ENCODE assay signal across 10 mouse cellular contexts in genomic region chr17:70832544-70832943, GRCm38 (mm10). TPM values are rescaled to one million over a fixed set of nuclear protein-coding genes. Genes with fewer than 3 reads are reported as not detected.
A peak's percentile ranks its signal among the peaks of the same experiment; 100 is the strongest.
DNase-seq lines count a peak whose midpoint lies in the region; ATAC-seq and TF ChIP-seq lines count a peak whose summit lies in the region.
"Had no signal": no experiment of that assay in that cellular context is flagged by ENCODE, and none has a peak within 500 bp of the region (broad histone marks: within the 10 kb centered on the region; RNA-seq: fewer than 3 reads in every experiment).

No protein-coding gene starts in this region.

- ATAC-seq in liver, embryonic 16.5 days (ENCODE audit: low read depth): peak; percentile 41; the same call in 1 of the 2 replicates
- no peak for ATAC-seq in hindbrain, embryonic 12.5 days (ENCODE audit: low FRiP score)

- H3K9me3 ChIP-seq in liver, embryonic 16.5 days (replicated peaks; ENCODE audit: control insufficient read depth, low read length): no peaks in the 10 kb centered on the region
- no peaks in the 10 kb centered on the region for H3K9me3 ChIP-seq in hindbrain, embryonic 12.5 days (replicated peaks)
- H3K9me3 ChIP-seq: heart, embryonic 15.5 days had no signal

- no peak overlapping the region for H3K9ac ChIP-seq in liver, embryonic 16.5 days (ENCODE audit: low read depth, low read length)
- no peak overlapping the region for H3K9ac ChIP-seq in hindbrain, embryonic 12.5 days
- H3K9ac ChIP-seq: heart, embryonic 15.5 days had no signal

- WGBS in liver, embryonic 16.5 days (ENCODE audit: insufficient replicate concordance): 24% methylated on average over 9 of the region's 9 CpGs
- WGBS in hindbrain, embryonic 12.5 days: 89% methylated on average over 9 of the region's 9 CpGs

- no peak overlapping the region for H3K4me2 ChIP-seq in liver, embryonic 16.5 days (ENCODE audit: low read depth, low read length)
- no peak overlapping the region for H3K4me2 ChIP-seq in hindbrain, embryonic 12.5 days (replicated peaks)
- H3K4me2 ChIP-seq: heart, embryonic 15.5 days had no signal

- TF ChIP-seq CTCF in testis, adult 2 months (IDR thresholded peaks at IDR 0.05; ENCODE audit: control insufficient read depth, insufficient read depth, insufficient replicate concordance, low read depth, low read length): no peak

- DNase-seq in heart, adult 11 months: peak; percentile 98
- DNase-seq in heart, postnatal 25 days (ENCODE audit: low spot score): no peak
- DNase-seq in testis, postnatal 14 days (ENCODE audit: low spot score): no peak
- DNase-seq in telencephalon, adult 2 months (ENCODE audit: low read depth, low spot score): peak; percentile 60
- no peak for DNase-seq in thymus, postnatal 10 days (ENCODE audit: low spot score in 2 of 2)
- DNase-seq: thymus, postnatal 36 days had no signal

- TF ChIP-seq POLR2A in testis, adult 2 months (IDR thresholded peaks at IDR 0.05; ENCODE audit: control insufficient read depth, low read depth, low read length): no peak

- intact Hi-C loops in heart, postnatal 25 days (cut with DNase I): no loop called here

- no peaks in the 10 kb centered on the region for H3K36me3 ChIP-seq in testis, adult 2 months (ENCODE audit: control insufficient read depth, insufficient read depth, low read length)
- no peaks in the 10 kb centered on the region for H3K36me3 ChIP-seq in liver, embryonic 16.5 days (ENCODE audit: control insufficient read depth, insufficient read depth)
- no peaks in the 10 kb centered on the region for H3K36me3 ChIP-seq in hindbrain, embryonic 12.5 days
- H3K36me3 ChIP-seq: heart, embryonic 15.5 days had no signal

- no peak overlapping the region for H3K4me3 ChIP-seq in testis, adult 2 months (ENCODE audit: control insufficient read depth, low read depth, low read length)
- no peak overlapping the region for H3K4me3 ChIP-seq in liver, embryonic 16.5 days (ENCODE audit: low read depth, low read length)
- no peak overlapping the region for H3K4me3 ChIP-seq in hindbrain, embryonic 12.5 days
- H3K4me3 ChIP-seq: heart, embryonic 15.5 days had no signal

- H3K27me3 ChIP-seq in testis, adult 2 months (ENCODE audit: control insufficient read depth, insufficient read depth, low read length): no peaks in the 10 kb centered on the region
- peaks cover 10% of the 10 kb centered on the region for H3K27me3 ChIP-seq in liver, embryonic 16.5 days (ENCODE audit: control insufficient read depth, insufficient read depth, low read depth, low read length)
- H3K27me3 ChIP-seq in hindbrain, embryonic 12.5 days: no peaks in the 10 kb centered on the region; the same call in 1 of the 2 replicates

- 0 out of 2 replicates have a peak overlapping the region, but pooled peaks have one; percentile 43 for H3K27ac ChIP-seq in testis, adult 2 months (ENCODE audit: control insufficient read depth, insufficient read depth, low read depth, low read length)
- H3K27ac ChIP-seq in liver, embryonic 16.5 days (ENCODE audit: low read length): no peak overlapping the region
- H3K27ac ChIP-seq in hindbrain, embryonic 12.5 days: no peak overlapping the region; the same call in 1 of the 2 replicates
- H3K27ac ChIP-seq: heart, embryonic 15.5 days had no signal

- H3K4me1 ChIP-seq in testis, adult 2 months (ENCODE audit: control insufficient read depth, insufficient read depth, low read length): peaks cover 17% of the 10 kb centered on the region
- no peaks in the 10 kb centered on the region for H3K4me1 ChIP-seq in liver, embryonic 16.5 days (ENCODE audit: control insufficient read depth, low read depth, low read length)
- peaks cover 8% of the 10 kb centered on the region for H3K4me1 ChIP-seq in hindbrain, embryonic 12.5 days

RNA-seq across cellular contexts. Expression of gene Tgif1, which starts 20.8 kb away (rescaled TPM):
- total RNA-seq in heart, postnatal 25 days (2021): 1 to 10 TPM; 5.3 to 7.6 TPM
- polyA plus RNA-seq in testis, adult 2 months (2012; rRNA removed): 47.5 and 50.9 TPM in 2 replicates
- polyA plus RNA-seq in liver, embryonic 16.5 days (2015; fragmentation: Nextera tagmentation; extraction: Ambion mirVana): 8.9 and 9.0 TPM in 2 replicates
- polyA plus RNA-seq in hindbrain, embryonic 12.5 days (2016; fragmentation: Nextera tagmentation; extraction: Ambion mirVana): 66.8 and 68.7 TPM in 2 replicates

Comparison
In these comparisons a context has a peak if more than half of its experiments do, and no peak if none do; other contexts are left out.
1. DNase-seq: peak in heart, adult 11 months (single experiment) and telencephalon, adult 2 months (single experiment); none in heart, postnatal 25 days (single experiment), testis, postnatal 14 days (single experiment) and thymus, postnatal 10 days (0 of 2).